Mouse (Mus musculus): Measurements from ENCODE around the gene Aqp8. TPM values are rescaled to one million over a fixed set of nuclear protein-coding genes. Genes with fewer than 3 reads are reported as not detected.

Aqp8 gene
- total and polyA plus RNA-seq, 2 experiments from 2014 or later: not detected

DNA sequence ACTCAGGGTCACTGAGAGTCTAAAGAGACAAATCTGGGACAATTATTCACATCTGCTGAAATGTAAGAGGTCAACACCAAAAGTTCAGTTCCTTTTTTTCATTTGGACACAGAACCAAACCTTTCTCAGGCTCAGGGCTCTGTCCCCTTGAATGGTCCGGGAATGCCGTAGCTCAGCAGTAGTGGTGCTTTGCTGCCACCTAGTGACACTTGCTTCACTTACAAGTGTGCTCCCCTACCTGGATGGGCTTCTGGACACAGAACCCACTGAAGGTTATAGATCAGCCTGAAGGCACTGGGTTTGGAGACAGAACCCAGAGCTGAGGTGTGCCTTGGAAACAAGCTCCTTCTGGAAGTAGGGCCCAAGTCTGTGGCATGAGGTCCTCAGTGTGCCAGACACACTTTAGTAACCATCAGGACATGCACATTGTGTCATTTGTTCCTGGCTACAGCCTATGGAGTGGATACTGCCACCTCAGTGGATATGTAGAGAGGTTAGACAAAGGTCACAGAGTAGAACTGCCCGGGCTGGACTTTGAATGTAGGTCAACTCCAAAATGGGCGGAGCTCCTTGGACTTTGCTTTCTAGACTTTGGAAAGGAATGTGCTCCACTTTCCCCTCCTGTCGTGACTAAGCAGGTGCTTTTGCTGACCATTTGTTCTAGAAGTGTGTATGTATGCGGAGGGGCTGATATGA is 3.7 kb downstream of the Aqp8 start:
- ATAC-seq: peak; percentile 76
- Histone ChIP-seq H3K36me3 (ENCODE audit: insufficient read depth) (no peaks in the 10 kb centered on the region), H3K4me2 (ENCODE audit: low read depth) (no peak overlapping the region), H3K4me3 (ENCODE audit: low read depth, low read length) (no peak overlapping the region), H3K27ac (ENCODE audit: low read depth, low read length) (no peak overlapping the region), H3K27me3 (ENCODE audit: insufficient read depth, low read length) (no peaks in the 10 kb centered on the region), H3K9me3 (ENCODE audit: low read length) (no peaks in the 10 kb centered on the region), H3K4me1 (ENCODE audit: insufficient read depth) (no peaks in the 10 kb centered on the region), H3K9ac (no peak overlapping the region)
- 34% methylated on average over 6 of the region's 6 CpGs for WGBS
- DNase-seq: peak; percentile 88
- TF ChIP-seq CTCF (IDR thresholded peaks at IDR 0.05; ENCODE audit: low read depth): peak; percentile 98

DNA sequence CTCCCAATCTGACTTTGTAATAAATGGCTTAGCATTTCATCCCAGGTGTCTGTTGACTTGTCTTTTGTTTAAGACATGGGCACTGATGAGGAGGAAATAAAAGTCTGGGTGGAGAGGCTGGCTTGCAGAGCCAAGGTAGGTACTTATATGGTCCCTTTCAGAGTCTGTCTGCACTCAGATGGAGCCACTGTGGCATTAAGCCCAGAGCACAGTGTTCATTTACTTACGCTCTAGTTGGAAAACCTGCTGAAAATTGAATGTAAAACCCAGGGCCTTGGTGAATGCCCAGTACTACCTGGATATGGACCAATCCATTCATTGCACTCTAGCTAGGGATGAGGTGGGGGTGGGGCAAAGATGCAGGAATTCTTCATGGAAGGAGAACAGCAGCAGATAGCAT is 5.9 kb downstream of the Aqp8 start:
- no peaks in the 10 kb centered on the region for H3K4me1 ChIP-seq (ENCODE audit: insufficient read depth)
- no peak for TF ChIP-seq CTCF (IDR thresholded peaks at IDR 0.05; ENCODE audit: low read depth)
- no peaks in the 10 kb centered on the region for H3K36me3 ChIP-seq (ENCODE audit: insufficient read depth)
- H3K9ac ChIP-seq: no peak overlapping the region
- no peak overlapping the region for H3K4me2 ChIP-seq (ENCODE audit: low read depth)
- no peaks in the 10 kb centered on the region for H3K9me3 ChIP-seq (ENCODE audit: low read length)
- H3K27me3 ChIP-seq (ENCODE audit: insufficient read depth, low read length): no peaks in the 10 kb centered on the region
- no peak overlapping the region for H3K27ac ChIP-seq (ENCODE audit: low read depth, low read length)
- ATAC-seq: no peak
- DNase-seq: no peak
- WGBS: 87% methylated on average over 1 of the region's 1 CpGs
- H3K4me3 ChIP-seq (ENCODE audit: low read depth, low read length): no peak overlapping the region

DNA sequence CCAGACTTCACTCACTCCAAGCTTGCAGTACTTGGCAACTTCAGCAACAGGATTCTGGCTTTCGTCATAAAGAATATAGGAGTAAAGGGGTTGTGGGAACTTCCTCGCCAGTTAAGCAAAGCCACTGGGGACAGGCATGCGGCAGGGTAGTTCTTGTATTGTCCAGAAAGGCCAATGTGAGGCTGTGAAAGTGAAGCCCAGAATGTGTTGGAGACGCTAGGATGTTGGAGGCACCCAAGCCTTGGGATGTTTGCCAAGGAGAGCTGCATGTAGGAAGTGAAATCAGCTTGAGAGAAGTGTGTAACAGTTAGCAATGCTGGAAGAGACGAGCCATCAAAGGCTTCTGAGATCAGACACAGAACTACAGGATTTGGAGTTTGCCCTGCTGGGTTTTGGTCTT is 25.6 kb downstream of the Aqp8 start:
- H3K4me3 ChIP-seq (ENCODE audit: low read depth, low read length): no peak overlapping the region
- no peak overlapping the region for H3K27ac ChIP-seq (ENCODE audit: low read depth, low read length)
- DNase-seq: peak; percentile 35
- no peak for TF ChIP-seq CTCF (IDR thresholded peaks at IDR 0.05; ENCODE audit: low read depth)
- no peak for ATAC-seq
- H3K4me2 ChIP-seq (ENCODE audit: low read depth): no peak overlapping the region
- no peaks in the 10 kb centered on the region for H3K27me3 ChIP-seq (ENCODE audit: insufficient read depth, low read length)
- H3K4me1 ChIP-seq (ENCODE audit: insufficient read depth): no peaks in the 10 kb centered on the region
- H3K36me3 ChIP-seq (ENCODE audit: insufficient read depth): peaks cover 34% of the 10 kb centered on the region
- H3K9ac ChIP-seq: no peak overlapping the region
- H3K9me3 ChIP-seq (ENCODE audit: low read length): no peaks in the 10 kb centered on the region
- WGBS: 63% methylated on average over 5 of the region's 5 CpGs

DNA sequence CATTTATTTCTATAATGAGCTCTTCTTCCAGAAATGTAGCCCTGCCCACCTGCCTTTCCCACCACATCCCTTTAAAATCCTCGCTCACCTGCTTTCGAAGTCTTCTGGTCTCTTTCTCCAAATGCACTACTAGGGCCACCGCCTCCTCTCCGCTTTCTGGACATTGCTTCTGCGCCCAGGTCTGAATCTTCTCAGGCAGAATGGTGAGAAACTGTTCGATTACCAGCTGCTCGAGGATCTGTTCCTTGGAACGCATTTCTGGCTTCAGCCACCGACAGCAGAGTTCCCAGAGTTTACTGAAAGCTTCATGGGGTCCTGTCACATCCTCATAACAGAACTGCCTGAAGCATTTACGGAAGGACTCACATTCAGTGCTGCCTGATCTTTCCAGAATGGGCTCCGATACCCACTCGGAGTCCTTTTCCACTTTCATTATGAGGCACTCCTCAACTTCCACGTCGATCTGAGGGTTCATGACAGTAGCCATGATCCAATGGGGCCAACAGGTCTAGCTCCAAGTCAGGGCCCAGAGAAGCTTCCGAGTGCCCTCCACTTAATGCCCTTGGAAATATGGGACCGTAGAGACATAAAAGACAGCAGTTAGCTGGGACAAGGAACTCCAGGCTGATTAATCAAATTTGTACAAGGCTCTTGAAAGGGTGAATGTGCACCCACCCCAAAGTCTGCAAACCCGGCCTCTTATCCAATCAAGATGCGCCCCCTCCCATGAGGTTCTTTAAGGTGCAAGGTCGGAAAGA is 37.6 kb downstream of the Aqp8 start:
- TF ChIP-seq CTCF (IDR thresholded peaks at IDR 0.05; ENCODE audit: low read depth): no peak
- WGBS: 24% methylated on average over 19 of the region's 19 CpGs
- no peak for ATAC-seq

DNA sequence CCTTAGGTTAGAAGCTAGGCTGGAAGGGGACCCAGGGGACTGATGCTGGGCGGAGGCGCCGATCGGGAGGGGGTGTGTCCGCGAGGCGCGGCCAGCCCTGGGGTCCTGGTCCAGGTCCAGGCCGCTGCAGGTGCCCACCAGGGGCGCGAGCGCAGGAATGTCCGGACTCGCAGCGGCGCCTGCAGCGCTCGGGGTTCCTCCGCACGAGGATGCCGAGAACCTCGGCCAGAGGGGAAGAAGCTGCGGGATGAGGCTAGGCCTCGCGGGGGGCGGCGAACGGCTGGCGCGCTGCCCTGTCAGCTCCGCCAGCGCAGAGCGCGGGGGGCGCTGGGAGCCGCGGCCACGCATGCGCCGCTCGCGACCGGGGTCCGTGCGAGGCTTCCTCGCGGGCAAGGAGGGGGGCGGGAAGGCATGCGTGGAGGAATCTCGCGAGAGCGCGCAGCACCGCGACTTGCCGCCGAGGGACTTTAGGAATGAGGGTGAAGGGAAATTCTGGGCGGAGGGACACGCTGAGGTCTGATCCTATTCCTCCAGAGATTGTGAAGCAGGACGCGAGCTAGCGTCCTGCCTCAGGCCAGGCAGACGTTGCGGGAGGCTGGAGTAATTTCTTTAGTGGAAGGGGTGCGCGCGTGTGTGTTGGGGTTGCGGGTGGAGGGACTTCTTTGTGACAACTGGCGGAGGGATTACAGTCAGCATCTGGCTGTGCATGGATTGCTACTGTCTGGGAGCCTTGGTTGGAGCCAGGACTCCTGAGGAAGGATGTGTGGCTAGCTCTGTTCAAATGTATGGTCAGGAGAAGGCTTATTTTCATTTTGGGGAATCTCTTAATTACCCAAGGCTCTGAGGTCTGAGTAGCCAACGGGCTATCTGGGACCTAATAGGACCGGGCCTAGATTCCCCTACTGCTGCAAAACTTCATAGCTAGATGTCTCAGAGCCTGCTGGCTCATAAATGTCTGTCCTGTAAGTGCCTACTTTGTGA is 38.4 kb downstream of the Aqp8 start, which contains the start of gene Zkscan2:
Gene Zkscan2 (minus strand): TSS at position 211 of the 981 bp plus-strand sequence.
- ATAC-seq (peak; percentile 98), DNase-seq (peak; percentile 98)
- H3K27me3 ChIP-seq (ENCODE audit: insufficient read depth, low read length): no peaks in the 10 kb centered on the region
- H3K9me3 ChIP-seq (ENCODE audit: low read length): no peaks in the 10 kb centered on the region
- peak within 1 kb of the TSS; percentile 97 for H3K27ac ChIP-seq (ENCODE audit: low read depth, low read length)
- TF ChIP-seq CTCF (IDR thresholded peaks at IDR 0.05; ENCODE audit: low read depth): peak; percentile 59
- 4% methylated on average over 64 of the region's 71 CpGs for WGBS
- peaks cover 9% of the 10 kb centered on the region for H3K36me3 ChIP-seq (ENCODE audit: insufficient read depth)
- peaks cover 19% of the 10 kb centered on the region for H3K4me1 ChIP-seq (ENCODE audit: insufficient read depth)
- H3K4me3 ChIP-seq (ENCODE audit: low read depth, low read length): peak within 1 kb of the TSS; percentile 82
- H3K4me2 ChIP-seq (ENCODE audit: low read depth): peak within 1 kb of the TSS; percentile 94
- H3K9ac ChIP-seq: peak within 1 kb of the TSS; percentile 85

More for the DNA sequence above, 37.6 kb downstream of the Aqp8 start:
- Histone ChIP-seq H3K9me3 (ENCODE audit: low read length) (no peaks in the 10 kb centered on the region), H3K27ac (ENCODE audit: low read depth, low read length) (peak overlapping the region; percentile 97), H3K4me2 (ENCODE audit: low read depth) (peak overlapping the region; percentile 94), H3K4me1 (ENCODE audit: insufficient read depth) (peaks cover 19% of the 10 kb centered on the region), H3K9ac (peak overlapping the region; percentile 85), H3K27me3 (ENCODE audit: insufficient read depth, low read length) (no peaks in the 10 kb centered on the region), H3K4me3 (ENCODE audit: low read depth, low read length) (peak overlapping the region; percentile 82), H3K36me3 (ENCODE audit: insufficient read depth) (peaks cover 17% of the 10 kb centered on the region)
- DNase-seq: peak; percentile 51

DNA sequence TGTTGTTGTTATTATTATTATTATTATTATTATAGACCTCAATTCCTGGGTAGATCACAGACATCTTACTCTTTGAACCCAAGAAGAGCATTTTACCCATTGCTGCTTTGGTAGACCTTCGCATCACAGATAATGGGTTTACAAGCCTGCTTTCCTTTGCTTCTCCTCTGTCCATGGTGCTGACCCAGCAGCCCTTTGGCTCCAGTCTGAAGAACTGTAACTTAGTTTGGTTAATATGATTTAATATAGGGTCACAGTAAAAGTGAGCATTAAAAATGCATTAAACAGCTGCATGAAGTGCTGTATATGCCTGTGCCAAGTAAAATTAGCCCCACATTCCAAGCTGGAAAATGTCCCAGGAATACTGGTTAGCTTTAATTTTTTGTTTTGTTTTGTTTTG is 41.3 kb downstream of the Aqp8 start:
- whole genome bisulfite sequencing: 29% methylated on average over 1 of the region's 1 CpGs
- Histone ChIP-seq H3K9me3 (ENCODE audit: low read length) (no peaks in the 10 kb centered on the region), H3K4me3 (ENCODE audit: low read depth, low read length) (no peak overlapping the region), H3K4me1 (ENCODE audit: insufficient read depth) (peaks cover 18% of the 10 kb centered on the region), H3K4me2 (ENCODE audit: low read depth) (no peak overlapping the region), H3K36me3 (ENCODE audit: insufficient read depth) (no peaks in the 10 kb centered on the region), H3K27ac (ENCODE audit: low read depth, low read length) (no peak overlapping the region), H3K27me3 (ENCODE audit: insufficient read depth, low read length) (no peaks in the 10 kb centered on the region), H3K9ac (no peak overlapping the region)
- DNase-seq (no peak), ATAC-seq (no peak)
- TF ChIP-seq CTCF (IDR thresholded peaks at IDR 0.05; ENCODE audit: low read depth): no peak
